Mouse (Mus musculus) liver, postnatal 0 days (tissue): ENCODE results near the gene Zic2. TPM values are rescaled to one million over a fixed set of nuclear protein-coding genes. Genes with fewer than 3 reads are reported as not detected.

Experiments used
- ATAC-seq: fragments of 200-750 bp; cut with Nextera tagmentation; 2 replicates; pipeline ENCODE4 v1.8.0; 2017; ENCODE audit warnings: mild to moderate bottlenecking, moderate library complexity
- DNase-seq: peaks from one replicate; pipeline ENCODE4 v3.0.0-alpha.2; 2016
- H3K27ac ChIP-seq: fragments of 300-500 bp; sonication (generic); 2 replicates; pipeline ENCODE4 v1.5.1; 2014; ENCODE audit warnings: antibody characterized with exemption, moderate library complexity, mild to moderate bottlenecking, low read depth
- H3K27me3 ChIP-seq: fragments of 300-500 bp; sonication (generic); 2 replicates; pipeline ENCODE4 v1.6.1; 2014; ENCODE audit warnings: low read length, control low read depth, mixed read lengths; ENCODE audit not compliant: insufficient read depth
- H3K36me3 ChIP-seq: fragments of 300-500 bp; sonication (generic); replicated peaks from 2 replicates; pipeline ENCODE4 v1.6.1; 2014; ENCODE audit warnings: mild to moderate bottlenecking, control low read depth, low read length, moderate library complexity, mixed read lengths; ENCODE audit not compliant: insufficient read depth
- H3K4me1 ChIP-seq: fragments of 300-500 bp; sonication (generic); 2 replicates; pipeline ENCODE4 v1.6.1; 2014; ENCODE audit warnings: antibody characterized with exemption, mild to moderate bottlenecking, control low read depth; ENCODE audit not compliant: insufficient read depth
- H3K4me2 ChIP-seq: fragments of 300-500 bp; sonication (generic); 2 replicates; pipeline ENCODE4 v1.6.1; 2014; ENCODE audit warnings: low read depth, mild to moderate bottlenecking, low read length, moderate library complexity, mixed read lengths
- H3K4me3 ChIP-seq: fragments of 300-500 bp; sonication (generic); 2 replicates; pipeline ENCODE4 v1.5.1; 2014; ENCODE audit warnings: low read depth, low read length
- H3K9ac ChIP-seq: fragments of 300-500 bp; sonication (generic); replicated peaks from 2 replicates; pipeline ENCODE4 v1.6.1; 2014; ENCODE audit warnings: mild to moderate bottlenecking, moderate library complexity
- H3K9me3 ChIP-seq: fragments of 300-500 bp; sonication (generic); 2 replicates; pipeline ENCODE4 v1.6.1; 2016; ENCODE audit warnings: mild to moderate bottlenecking, control low read depth, low read length, mixed read lengths
- CTCF ChIP-seq: sonication (generic); IDR thresholded peaks from 2 replicates; pipeline ENCODE4 v1.5.1; 2016; ENCODE audit warnings: antibody characterized with exemption, low read depth
- EP300 ChIP-seq: IDR thresholded peaks from 2 replicates; pipeline ENCODE4 v1.6.1; 2016; ENCODE audit warnings: antibody characterized with exemption, low read depth, mild to moderate bottlenecking
- WGBS: fragments of 180-500 bp; shearing (Covaris S2); extraction: QIAGEN DNeasy Blood & Tissue Kit; methylation state at CpG from one replicate; pipeline ENCODE4 v1.1.7; 2014; ENCODE audit not compliant: insufficient replicate concordance; 5-methylcytosine and 5-hydroxymethylcytosine counted together
- polyA plus RNA-seq: library from polyadenylated mRNA; unstranded; fragments of >200 nt; fragmentation: Nextera tagmentation; extraction: Ambion mirVana; gene quantifications from 2 replicates; pipeline ENCODE4 v1.2.1, GENCODE M21; 2015

The Zic2 gene
- polyA plus RNA-seq, 1 experiment from 2014 or later: not detected

GRCm38 (mm10) chr14:122436850-122437249 is 38.4 kb upstream of the Zic2 start:
- Histone ChIP-seq H3K27ac (no peak overlapping the region), H3K4me1 (no peaks in the 10 kb centered on the region), H3K4me3 (no peak overlapping the region), H3K36me3 (no peaks in the 10 kb centered on the region), H3K4me2 (no peak overlapping the region), H3K9ac (no peak overlapping the region), H3K27me3 (no peaks in the 10 kb centered on the region), H3K9me3 (no peaks in the 10 kb centered on the region)
- WGBS: 76% methylated on average over 10 of the region's 10 CpGs
- DNase-seq: no peak
- TF ChIP-seq CTCF (no peak), EP300 (no peak)
- no peak for ATAC-seq

GRCm38 (mm10) chr14:122449601-122450495 is 25.4 kb upstream of the Zic2 start:
- H3K9me3 ChIP-seq: no peaks in the 10 kb centered on the region
- no peak overlapping the region for H3K27ac ChIP-seq
- H3K4me2 ChIP-seq: peak overlapping the region; percentile 63; the same call in 1 of the 2 replicates
- H3K9ac ChIP-seq: no peak overlapping the region
- H3K4me3 ChIP-seq: no peak overlapping the region
- no peak for DNase-seq
- 4% methylated on average over 29 of the region's 29 CpGs for WGBS
- ATAC-seq: no peak
- H3K27me3 ChIP-seq: peaks cover 67% of the 10 kb centered on the region
- TF ChIP-seq CTCF: no peak
- TF ChIP-seq EP300: no peak
- 0 out of 2 replicates have a peak, but pooled peaks cover 3% of the 10 kb centered on the region for H3K4me1 ChIP-seq
- H3K36me3 ChIP-seq: no peaks in the 10 kb centered on the region

- Histone ChIP-seq H3K4me1 (0 out of 2 replicates have a peak, but pooled peaks cover 3% of the 10 kb centered on the region), H3K9ac (no peak within 1 kb of the TSS), H3K36me3 (no peaks in the 10 kb centered on the region), H3K4me2 (peak within 1 kb of the TSS; percentile 63), H3K4me3 (peak within 1 kb of the TSS; percentile 27), H3K9me3 (no peaks in the 10 kb centered on the region), H3K27me3 (peaks cover 75% of the 10 kb centered on the region), H3K27ac (no peak within 1 kb of the TSS)
- 2% methylated on average over 59 of the region's 59 CpGs for WGBS
- DNase-seq: no peak
- TF ChIP-seq EP300 (no peak), CTCF (no peak)
- ATAC-seq: no peak
Observed at GRCm38 (mm10) chr14:122450496-122451382, 24.5 kb upstream of the Zic2 start, which contains the start of gene Gm5089. Gene Gm5089 (minus strand): TSS chr14:122451115.

GRCm38 (mm10) chr14:122451551-122452145 is 23.6 kb upstream of the Zic2 start:
- H3K4me3 ChIP-seq: no peak overlapping the region
- H3K4me1 ChIP-seq: 0 out of 2 replicates have a peak, but pooled peaks cover 3% of the 10 kb centered on the region
- DNase-seq (no peak), ATAC-seq (no peak)
- no peak overlapping the region for H3K9ac ChIP-seq
- H3K27me3 ChIP-seq: peaks cover 81% of the 10 kb centered on the region
- H3K9me3 ChIP-seq: no peaks in the 10 kb centered on the region
- no peaks in the 10 kb centered on the region for H3K36me3 ChIP-seq
- WGBS: 51% methylated on average over 5 of the region's 5 CpGs
- H3K27ac ChIP-seq: no peak overlapping the region
- no peak overlapping the region for H3K4me2 ChIP-seq
- TF ChIP-seq EP300 (no peak), CTCF (no peak)

- no peak for ATAC-seq
- peak overlapping the region; percentile 62 for H3K4me2 ChIP-seq
- H3K4me3 ChIP-seq: peak overlapping the region; percentile 35; the same call in 1 of the 2 replicates
- no peak for DNase-seq
- no peaks in the 10 kb centered on the region for H3K36me3 ChIP-seq
- TF ChIP-seq EP300 (no peak), CTCF (no peak)
- no peaks in the 10 kb centered on the region for H3K9me3 ChIP-seq
- 0 out of 2 replicates have a peak, but pooled peaks cover 3% of the 10 kb centered on the region for H3K4me1 ChIP-seq
- H3K9ac ChIP-seq: no peak overlapping the region
- H3K27ac ChIP-seq: no peak overlapping the region
- 53% methylated on average over 13 of the region's 13 CpGs for WGBS
- H3K27me3 ChIP-seq: peaks cover 76% of the 10 kb centered on the region
Observed at GRCm38 (mm10) chr14:122452701-122453387, 22.4 kb upstream of the Zic2 start.
